Mouse (Mus musculus) embryonic fibroblast, embryonic 13.5 days (primary cell): ENCODE measurements around the gene Gdpgp1.

Source experiments
- CTCF ChIP-seq: IDR thresholded peaks from 2 replicates; pipeline ENCODE4 v1.5.1; 2011; ENCODE audit warnings: mild to moderate bottlenecking, control low read depth, low read length, moderate library complexity, borderline replicate concordance; ENCODE audit not compliant: insufficient read depth
- POLR2A ChIP-seq: IDR thresholded peaks from 2 replicates; pipeline ENCODE4 v1.6.1; 2011; ENCODE audit warnings: low read depth, mild to moderate bottlenecking, control low read depth, low read length, moderate library complexity

DNA sequence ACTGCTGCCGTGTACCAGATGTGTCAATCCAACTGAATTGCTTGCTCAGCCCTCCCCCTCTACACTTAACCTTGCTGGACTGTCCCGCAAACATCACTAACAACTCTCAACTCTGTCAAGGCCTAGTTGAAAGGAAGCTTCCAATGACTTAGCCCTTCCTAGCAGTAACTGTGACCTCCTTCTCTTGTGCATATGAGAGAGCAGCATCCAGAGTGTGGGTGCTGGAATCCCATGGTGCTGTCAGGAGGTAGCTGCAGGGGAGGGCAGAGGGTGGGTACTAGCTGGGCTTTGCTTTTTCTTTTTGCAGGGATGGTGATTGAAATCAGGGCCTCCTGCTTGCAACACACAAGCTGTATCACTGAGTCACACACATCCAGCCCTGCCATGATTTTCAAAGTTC is 40.8 kb downstream of the Gdpgp1 start:
- TF ChIP-seq CTCF (no peak), POLR2A (no peak)
